Mouse (Mus musculus): Measurements from ENCODE around the gene Mbd3l2. TPM values are rescaled to one million over a fixed set of nuclear protein-coding genes. Genes with fewer than 3 reads are reported as not detected.
"Not testable (repeated sequence)": the region's sequence is repeated elsewhere in the genome, so short reads cannot be mapped to it uniquely, and the experiment has no call there.

Gene Mbd3l2
- polyA plus RNA-seq (2012; rRNA removed) = not detected in 2 replicates

DNA sequence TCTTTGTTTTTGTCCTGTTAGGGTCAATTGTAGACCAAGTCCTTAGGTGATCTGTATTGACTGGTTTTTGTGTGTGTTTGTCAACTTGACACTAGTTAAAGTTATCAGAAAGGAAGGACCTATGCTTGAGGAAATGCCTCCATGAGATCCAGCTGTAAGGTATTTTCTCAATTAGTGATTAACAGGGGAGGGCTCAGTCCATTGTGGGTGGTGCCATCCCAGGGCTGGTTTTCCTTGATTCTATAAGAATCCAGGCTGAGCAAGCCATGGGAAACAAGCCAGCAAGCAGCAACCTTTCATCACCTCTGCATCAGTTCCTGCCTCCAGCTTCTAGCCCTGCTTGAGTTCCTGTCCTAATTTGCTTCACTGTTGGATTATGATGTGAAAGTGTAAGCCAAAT, at the start of gene Mbd3l2:
Gene Mbd3l2, plus strand, starts transcription at position 301 of the 400 bp plus-strand sequence.
- TF ChIP-seq POLR2A (IDR thresholded peaks at IDR 0.05; ENCODE audit: low read depth, low read length) = no peak
- TF ChIP-seq CTCF (IDR thresholded peaks at IDR 0.05; ENCODE audit: extremely low read depth, insufficient read length, insufficient replicate concordance, low read depth, low read length) = no peak
- Histone ChIP-seq H3K36me3 (ENCODE audit: control insufficient read depth, insufficient read depth, low read length) (no peaks in the 10 kb centered on the region), H3K4me1 (ENCODE audit: control insufficient read depth, insufficient read depth, insufficient read length, low read length) (no peaks in the 10 kb centered on the region), H3K27me3 (ENCODE audit: control insufficient read depth, insufficient read depth, low read length) (no peaks in the 10 kb centered on the region), H3K4me3 (ENCODE audit: low read depth, low read length) (no peak within 1 kb of the TSS), H3K27ac (ENCODE audit: insufficient read depth, low read depth, low read length) (no peak within 1 kb of the TSS)

DNA sequence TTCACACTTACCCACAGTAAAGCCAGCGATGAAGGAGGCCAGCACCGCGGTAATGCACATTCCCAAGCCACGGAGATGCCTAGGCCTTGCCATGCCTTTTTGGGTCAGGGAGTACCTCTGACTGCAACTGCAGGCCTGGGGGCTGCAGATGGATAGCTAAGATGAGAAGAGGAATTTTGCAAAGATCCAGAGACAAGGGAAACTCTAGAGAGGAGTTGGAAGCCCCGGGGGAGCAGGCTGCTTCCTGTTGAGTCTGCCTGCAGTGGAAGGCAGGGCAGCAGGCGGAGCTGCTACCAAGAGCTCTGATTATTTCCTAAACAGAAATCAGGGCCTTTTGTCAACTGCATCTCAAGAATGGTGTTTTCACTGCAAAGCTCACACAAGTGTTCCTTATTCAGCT, 44.7 kb upstream of the Mbd3l2 start:
- WGBS = 30% methylated on average over 6 of the region's 6 CpGs
- no peak overlapping the region for H3K27ac ChIP-seq (ENCODE audit: insufficient read depth, low read depth, low read length)
- H3K4me1 ChIP-seq (ENCODE audit: control insufficient read depth, insufficient read depth, insufficient read length, low read length) = no peaks in the 10 kb centered on the region
- no peaks in the 10 kb centered on the region for H3K36me3 ChIP-seq (ENCODE audit: control insufficient read depth, insufficient read depth, low read length)
- TF ChIP-seq CTCF (IDR thresholded peaks at IDR 0.05; ENCODE audit: extremely low read depth, insufficient read length, insufficient replicate concordance, low read depth, low read length) (no peak), POLR2A (IDR thresholded peaks at IDR 0.05; ENCODE audit: low read depth, low read length) (no peak)
- H3K4me3 ChIP-seq (ENCODE audit: low read depth, low read length) = peak overlapping the region; percentile 30
- H3K27me3 ChIP-seq (ENCODE audit: control insufficient read depth, insufficient read depth, low read length) = no peaks in the 10 kb centered on the region

DNA sequence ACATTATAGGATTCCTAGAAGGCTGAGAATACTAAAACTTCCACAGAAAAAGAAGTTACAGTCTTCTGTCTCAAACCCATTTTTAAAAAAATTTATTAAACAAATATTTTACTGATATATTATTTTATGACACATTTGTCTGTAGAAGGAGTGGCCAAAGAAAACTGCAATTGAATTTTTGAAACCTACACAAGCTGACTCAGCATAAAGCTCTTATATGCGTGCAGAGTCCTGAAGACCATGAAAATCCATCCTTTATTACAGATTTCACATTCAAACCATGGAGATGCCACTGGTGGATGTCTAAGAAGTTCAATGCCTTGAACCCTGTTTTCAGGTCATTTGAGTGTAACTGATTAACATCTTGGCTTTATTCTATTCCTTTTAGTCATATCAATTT, 30.8 kb upstream of the Mbd3l2 start:
- no peaks in the 10 kb centered on the region for H3K36me3 ChIP-seq (ENCODE audit: control insufficient read depth, insufficient read depth, low read length)
- H3K4me3 ChIP-seq (ENCODE audit: low read depth, low read length) = no peak overlapping the region
- H3K27ac ChIP-seq (ENCODE audit: insufficient read depth, low read depth, low read length) = no peak overlapping the region
- no peaks in the 10 kb centered on the region for H3K4me1 ChIP-seq (ENCODE audit: control insufficient read depth, insufficient read depth, insufficient read length, low read length)
- H3K27me3 ChIP-seq (ENCODE audit: control insufficient read depth, insufficient read depth, low read length) = no peaks in the 10 kb centered on the region
- TF ChIP-seq POLR2A (IDR thresholded peaks at IDR 0.05; ENCODE audit: low read depth, low read length) (no peak), CTCF (IDR thresholded peaks at IDR 0.05; ENCODE audit: extremely low read depth, insufficient read length, insufficient replicate concordance, low read depth, low read length) (no peak)
- WGBS = 67% methylated on average over 1 of the region's 1 CpGs

DNA sequence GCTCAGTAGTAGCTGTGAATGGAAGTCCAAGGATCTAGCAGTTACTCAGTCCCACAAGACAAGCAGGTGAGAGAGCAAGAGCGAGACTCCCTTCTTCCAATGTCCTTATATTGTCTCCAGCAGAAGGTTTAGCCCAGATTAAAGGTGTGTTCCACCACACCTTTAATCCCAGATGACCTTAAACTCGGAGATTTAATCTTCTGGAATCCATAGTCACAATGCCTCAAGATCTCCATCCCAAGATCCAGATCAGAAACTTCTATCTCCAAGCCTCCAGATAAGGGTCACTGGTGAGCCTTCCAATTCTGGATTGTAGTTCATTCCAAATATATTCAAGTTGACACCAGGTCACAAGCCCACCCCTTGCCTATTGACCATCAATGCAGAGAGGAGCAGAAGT, 27.6 kb upstream of the Mbd3l2 start, which contains the start of gene Naalad2:
Gene Naalad2, minus strand, starts transcription at position 101 of the 400 bp plus-strand sequence.
- not testable (repeated sequence) for H3K4me1 ChIP-seq (ENCODE audit: control insufficient read depth, insufficient read depth, insufficient read length, low read length)
- WGBS = 72% methylated on average over 2 of the region's 2 CpGs

DNA sequence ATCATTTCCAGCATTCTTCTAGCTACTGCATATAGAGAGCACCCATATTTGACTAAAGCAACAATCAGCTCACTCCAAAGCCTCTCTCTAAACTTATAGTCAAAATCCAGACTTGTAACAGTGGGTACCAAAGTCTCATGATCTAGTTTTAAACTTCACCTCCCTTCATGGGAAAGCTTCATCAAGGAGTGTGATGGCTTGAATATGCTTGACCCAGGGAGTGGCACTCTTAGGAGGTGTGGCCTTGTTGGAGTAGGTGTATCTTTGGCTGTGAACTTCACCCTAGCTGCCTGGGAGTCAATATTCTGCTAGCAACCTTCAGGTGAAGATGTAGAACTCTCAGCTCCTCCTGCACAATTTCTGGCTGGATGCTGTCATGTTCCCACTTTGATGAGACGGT, 26.3 kb upstream of the Mbd3l2 start, which contains the start of gene Ubtfl1:
Gene Ubtfl1, plus strand, starts transcription at position 301 of the 400 bp plus-strand sequence.
- TF ChIP-seq POLR2A (IDR thresholded peaks at IDR 0.05; ENCODE audit: low read depth, low read length) (no peak), CTCF (IDR thresholded peaks at IDR 0.05; ENCODE audit: extremely low read depth, insufficient read length, insufficient replicate concordance, low read depth, low read length) (no peak)
- Histone ChIP-seq H3K4me3 (ENCODE audit: low read depth, low read length) (no peak within 1 kb of the TSS), H3K27ac (ENCODE audit: insufficient read depth, low read depth, low read length) (no peak within 1 kb of the TSS), H3K4me1 (ENCODE audit: control insufficient read depth, insufficient read depth, insufficient read length, low read length) (no peaks in the 10 kb centered on the region), H3K27me3 (ENCODE audit: control insufficient read depth, insufficient read depth, low read length) (no peaks in the 10 kb centered on the region), H3K36me3 (ENCODE audit: control insufficient read depth, insufficient read depth, low read length) (no peaks in the 10 kb centered on the region)
- 57% methylated on average over 1 of the region's 1 CpGs for WGBS

More for the DNA sequence above, 27.6 kb upstream of the Mbd3l2 start, which contains the start of gene Naalad2:
- not testable (repeated sequence) for H3K36me3 ChIP-seq (ENCODE audit: control insufficient read depth, insufficient read depth, low read length); H3K27ac ChIP-seq (ENCODE audit: insufficient read depth, low read depth, low read length); H3K27me3 ChIP-seq (ENCODE audit: control insufficient read depth, insufficient read depth, low read length); H3K4me3 ChIP-seq (ENCODE audit: low read depth, low read length)

DNA sequence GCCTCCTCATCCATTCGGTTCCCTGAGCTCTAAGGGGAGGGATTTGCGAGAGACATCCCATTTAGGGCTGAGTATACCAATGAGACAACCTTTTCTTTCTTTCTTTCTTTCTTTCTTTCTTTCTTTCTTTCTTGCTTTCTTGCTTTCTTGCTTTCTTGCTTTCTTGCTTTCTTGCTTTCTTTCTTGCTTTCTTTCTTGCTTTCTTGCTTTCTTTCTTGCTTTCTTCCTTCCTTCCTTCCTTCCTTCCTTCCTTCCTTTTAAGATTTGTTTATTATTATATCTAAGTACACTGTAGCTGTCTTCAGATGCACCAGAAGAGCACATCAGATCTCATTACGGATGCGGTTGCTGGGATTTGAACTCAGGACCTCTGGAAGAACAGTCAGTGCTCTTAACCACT, 18.1 kb upstream of the Mbd3l2 start:
- WGBS = 77% methylated on average over 4 of the region's 4 CpGs
- H3K4me1 ChIP-seq (ENCODE audit: control insufficient read depth, insufficient read depth, insufficient read length, low read length); H3K36me3 ChIP-seq (ENCODE audit: control insufficient read depth, insufficient read depth, low read length); H3K4me3 ChIP-seq (ENCODE audit: low read depth, low read length); H3K27ac ChIP-seq (ENCODE audit: insufficient read depth, low read depth, low read length); H3K27me3 ChIP-seq (ENCODE audit: control insufficient read depth, insufficient read depth, low read length): not testable (repeated sequence)

DNA sequence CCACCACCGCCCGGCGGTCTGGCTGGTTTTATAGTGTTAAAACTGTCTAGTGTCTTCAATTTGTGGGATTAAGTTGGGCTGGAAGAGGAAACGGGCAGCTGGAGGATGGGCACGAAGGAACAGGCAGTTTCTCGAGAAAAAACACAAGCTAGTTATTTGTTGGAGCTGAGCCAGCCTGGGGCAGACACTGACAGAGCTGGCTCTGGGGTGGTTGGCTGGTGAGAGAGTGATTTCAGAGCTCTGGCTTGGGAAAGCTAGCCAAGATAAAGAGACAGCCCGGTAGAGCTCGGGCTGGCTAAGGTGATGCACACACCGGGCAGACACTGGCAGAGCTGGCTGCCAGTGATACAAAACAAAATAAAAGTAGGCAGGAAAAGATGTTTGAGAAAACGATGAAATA, 1.2 kb downstream of the Mbd3l2 start:
- no peak for TF ChIP-seq CTCF (IDR thresholded peaks at IDR 0.05; ENCODE audit: extremely low read depth, insufficient read length, insufficient replicate concordance, low read depth, low read length)
- TF ChIP-seq POLR2A (IDR thresholded peaks at IDR 0.05; ENCODE audit: low read depth, low read length) = no peak
- 78% methylated on average over 10 of the region's 10 CpGs for WGBS

DNA sequence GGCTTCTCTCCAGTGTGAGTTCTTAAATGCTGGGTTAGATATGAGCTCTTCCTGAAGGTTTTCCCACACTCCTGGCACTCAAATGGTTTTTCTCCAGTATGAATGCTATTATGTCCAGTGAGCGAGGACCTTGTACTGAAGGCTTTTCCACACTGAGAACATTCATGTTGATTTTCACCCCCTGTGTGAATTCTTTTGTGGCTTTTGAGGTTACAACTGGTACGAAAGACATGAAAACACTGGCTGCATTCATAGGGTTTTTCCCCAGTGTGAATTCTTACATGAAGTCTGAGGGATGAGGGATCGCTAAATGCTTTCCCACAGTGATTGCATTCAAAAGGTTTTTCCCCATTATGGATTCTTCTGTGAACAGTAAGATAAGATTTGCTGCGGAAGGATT, 26.1 kb downstream of the Mbd3l2 start:
- H3K4me3 ChIP-seq (ENCODE audit: low read depth, low read length) = no peak overlapping the region
- no peak overlapping the region for H3K27ac ChIP-seq (ENCODE audit: insufficient read depth, low read depth, low read length)
- H3K36me3 ChIP-seq (ENCODE audit: control insufficient read depth, insufficient read depth, low read length) = peaks cover 5% of the 10 kb centered on the region
- H3K27me3 ChIP-seq (ENCODE audit: control insufficient read depth, insufficient read depth, low read length) = no peaks in the 10 kb centered on the region
- 93% methylated on average over 4 of the region's 4 CpGs for WGBS
- no peak for TF ChIP-seq POLR2A (IDR thresholded peaks at IDR 0.05; ENCODE audit: low read depth, low read length)
- no peak for TF ChIP-seq CTCF (IDR thresholded peaks at IDR 0.05; ENCODE audit: extremely low read depth, insufficient read length, insufficient replicate concordance, low read depth, low read length)
- no peaks in the 10 kb centered on the region for H3K4me1 ChIP-seq (ENCODE audit: control insufficient read depth, insufficient read depth, insufficient read length, low read length)

More for the DNA sequence above, 1.2 kb downstream of the Mbd3l2 start:
- H3K36me3 ChIP-seq (ENCODE audit: control insufficient read depth, insufficient read depth, low read length) = no peaks in the 10 kb centered on the region
- H3K4me1 ChIP-seq (ENCODE audit: control insufficient read depth, insufficient read depth, insufficient read length, low read length) = no peaks in the 10 kb centered on the region
- no peak overlapping the region for H3K27ac ChIP-seq (ENCODE audit: insufficient read depth, low read depth, low read length)
- H3K27me3 ChIP-seq (ENCODE audit: control insufficient read depth, insufficient read depth, low read length) = no peaks in the 10 kb centered on the region
- H3K4me3 ChIP-seq (ENCODE audit: low read depth, low read length) = no peak overlapping the region
